Mouse (Mus musculus) limb, embryonic 14.5 days (tissue): ENCODE data around the gene Rbfox1. TPM values are rescaled to one million over a fixed set of nuclear protein-coding genes. Genes with fewer than 3 reads are reported as not detected.

Experiments used
- ATAC-seq: fragments of 200-750 bp; cut with Nextera tagmentation; 2 replicates; pipeline ENCODE4 v1.8.0; 2017; ENCODE audit warnings: low read depth, moderate number of reproducible peaks, moderate TSS enrichment; ENCODE audit not compliant: low FRiP score
- DNase-seq: peaks from one replicate; pipeline ENCODE4 v3.0.0-alpha.2; 2015; ENCODE audit warnings: low spot score
- H3K27ac ChIP-seq: fragments of 300-500 bp; sonication (generic); replicated peaks from 2 replicates; pipeline ENCODE4 v1.5.1; 2014; ENCODE audit warnings: low read depth, mild to moderate bottlenecking, low read length, moderate library complexity, mixed read lengths
- H3K27me3 ChIP-seq: fragments of 300-500 bp; sonication (generic); 2 replicates; pipeline ENCODE4 v1.6.1; 2014; ENCODE audit warnings: low read length, mixed read lengths; ENCODE audit not compliant: control insufficient read depth, insufficient read depth
- H3K36me3 ChIP-seq: fragments of 300-500 bp; sonication (generic); 2 replicates; pipeline ENCODE4 v1.6.1; 2014; ENCODE audit warnings: mild to moderate bottlenecking, low read length, moderate library complexity, mixed read lengths; ENCODE audit not compliant: control insufficient read depth, insufficient read depth
- H3K4me1 ChIP-seq: fragments of 300-500 bp; sonication (generic); 2 replicates; pipeline ENCODE4 v1.6.1; 2014; ENCODE audit warnings: antibody characterized with exemption, low read length, mixed read lengths; ENCODE audit not compliant: control insufficient read depth, insufficient read depth
- H3K4me2 ChIP-seq: fragments of 300-500 bp; sonication (generic); replicated peaks from 2 replicates; pipeline ENCODE4 v1.6.1; 2014; ENCODE audit warnings: low read depth, mild to moderate bottlenecking, low read length, moderate library complexity; ENCODE audit not compliant: severe bottlenecking
- H3K4me3 ChIP-seq: fragments of 300-500 bp; sonication (generic); replicated peaks from 2 replicates; pipeline ENCODE4 v1.5.1; 2014; ENCODE audit warnings: low read length
- H3K9ac ChIP-seq: fragments of 300-500 bp; sonication (generic); 2 replicates; pipeline ENCODE4 v1.6.1; 2014; ENCODE audit warnings: mild to moderate bottlenecking, low read depth, low read length, moderate library complexity; ENCODE audit not compliant: severe bottlenecking
- H3K9me3 ChIP-seq: fragments of 300-500 bp; sonication (generic); 2 replicates; pipeline ENCODE4 v1.6.1; 2016; ENCODE audit warnings: low read length; ENCODE audit not compliant: control insufficient read depth
- POLR2A ChIP-seq: fragments of 200-500 bp; IDR thresholded peaks from 2 replicates; pipeline ENCODE4 v1.8.0; 2012; ENCODE audit warnings: inconsistent platforms, mild to moderate bottlenecking, moderate library complexity, borderline replicate concordance; ENCODE audit not compliant: insufficient read depth, insufficient read length; ENCODE audit errors: extremely low read depth
- WGBS: fragments of 180-500 bp; shearing (Covaris S2); extraction: QIAGEN DNeasy Blood & Tissue Kit; methylation state at CpG from one replicate; pipeline ENCODE4 v1.1.7; 2014; 5-methylcytosine and 5-hydroxymethylcytosine counted together
- polyA plus RNA-seq, 2 experiments: library from polyadenylated mRNA; depleted of rRNA in 1 of 2; stranded (reverse) in 1 of 2; unstranded in 1 of 2; fragments of >200 nt; fragmentation: Nextera tagmentation in 1 of 2; extraction: Ambion mirVana in 1 of 2; gene quantifications; 2 replicates each; pipeline versions ENCODE4 v1.2.1 to v1.2.3; 2012 to 2014

Gene Rbfox1
- polyA plus RNA-seq, 2 experiments, result 3.8 to 6.0 TPM

- Histone ChIP-seq H3K4me2 (no peak overlapping the region), H3K9ac (no peak overlapping the region), H3K36me3 (no peaks in the 10 kb centered on the region), H3K27ac (no peak overlapping the region), H3K4me3 (no peak overlapping the region), H3K4me1 (no peaks in the 10 kb centered on the region), H3K27me3 (no peaks in the 10 kb centered on the region), H3K9me3 (no peaks in the 10 kb centered on the region)
- 70% methylated on average over 8 of the region's 8 CpGs for WGBS
- ATAC-seq (no peak), DNase-seq (no peak)
- TF ChIP-seq POLR2A, result no peak
These were observed 1184.4 kb downstream of the Rbfox1 start for GRCm38 (mm10) chr16:7069599-7069998.

GRCm38 (mm10) chr16:7074786-7075185 lies 1189.6 kb downstream of the Rbfox1 start:
- TF ChIP-seq POLR2A, result no peak
- no peaks in the 10 kb centered on the region for H3K27me3 ChIP-seq
- no peak overlapping the region for H3K4me2 ChIP-seq
- no peaks in the 10 kb centered on the region for H3K36me3 ChIP-seq
- no peak overlapping the region for H3K9ac ChIP-seq
- WGBS, result 81% methylated on average over 4 of the region's 4 CpGs
- ATAC-seq (no peak), DNase-seq (no peak)
- H3K4me1 ChIP-seq, result no peaks in the 10 kb centered on the region
- H3K9me3 ChIP-seq, result no peaks in the 10 kb centered on the region
- no peak overlapping the region for H3K27ac ChIP-seq
- H3K4me3 ChIP-seq, result no peak overlapping the region

DNA sequence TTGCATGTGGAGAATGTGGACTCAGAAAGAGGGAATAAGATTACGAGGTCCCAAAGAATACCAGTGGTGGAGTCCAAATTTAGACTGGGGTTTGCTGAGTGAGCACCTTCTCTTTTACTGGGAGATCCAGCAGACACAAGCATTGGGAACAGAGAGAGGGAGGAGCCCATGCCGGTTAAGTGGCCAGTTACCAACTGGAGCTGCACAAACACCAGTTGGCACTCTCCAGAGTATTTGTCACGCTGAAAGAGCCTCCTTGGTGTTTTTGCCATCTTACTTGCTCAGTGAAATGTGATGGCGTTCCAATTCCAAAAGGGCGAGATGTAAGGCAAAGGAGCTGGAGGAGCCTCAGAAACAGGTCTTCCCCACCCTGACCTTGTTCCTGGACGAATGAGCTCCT lies 1190.6 kb downstream of the Rbfox1 start:
- TF ChIP-seq POLR2A, result no peak
- WGBS, result 82% methylated on average over 6 of the region's 6 CpGs

GRCm38 (mm10) chr16:7076305-7076704 lies 1191.2 kb downstream of the Rbfox1 start:
- no peaks in the 10 kb centered on the region for H3K27me3 ChIP-seq
- H3K4me3 ChIP-seq, result no peak overlapping the region
- H3K9me3 ChIP-seq, result no peaks in the 10 kb centered on the region
- ATAC-seq (no peak), DNase-seq (no peak)
- H3K4me1 ChIP-seq, result peaks cover 1% of the 10 kb centered on the region; the same call in 1 of the 2 replicates
- 95% methylated on average over 1 of the region's 1 CpGs for WGBS
- H3K36me3 ChIP-seq, result no peaks in the 10 kb centered on the region
- H3K9ac ChIP-seq, result no peak overlapping the region
- TF ChIP-seq POLR2A, result no peak
- H3K4me2 ChIP-seq, result no peak overlapping the region
- H3K27ac ChIP-seq, result no peak overlapping the region

More for the DNA sequence above, 1190.6 kb downstream of the Rbfox1 start:
- Histone ChIP-seq H3K4me3 (no peak overlapping the region), H3K27ac (no peak overlapping the region), H3K9me3 (no peaks in the 10 kb centered on the region), H3K9ac (no peak overlapping the region), H3K27me3 (no peaks in the 10 kb centered on the region), H3K4me2 (no peak overlapping the region), H3K4me1 (no peaks in the 10 kb centered on the region), H3K36me3 (no peaks in the 10 kb centered on the region)
- DNase-seq (no peak), ATAC-seq (no peak)

DNA sequence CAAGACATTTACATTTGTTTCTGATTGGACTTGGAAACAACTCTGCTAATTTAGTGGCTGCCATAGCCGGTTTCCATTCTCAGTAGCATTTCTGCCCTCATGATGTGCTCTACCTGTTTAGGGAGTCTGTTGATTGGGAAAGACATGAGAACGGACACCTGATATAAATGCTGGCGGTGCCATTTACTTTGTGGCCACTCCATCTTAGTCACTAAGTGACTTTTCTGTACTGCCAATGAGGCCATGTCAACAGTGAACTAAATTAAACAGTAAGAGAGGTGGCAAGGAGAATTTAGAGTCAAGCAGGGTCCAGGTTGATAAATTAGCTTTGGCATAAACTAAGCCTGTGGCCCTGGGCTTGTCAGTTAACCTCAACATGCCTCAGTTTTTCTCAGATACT lies 1191.6 kb downstream of the Rbfox1 start:
- no peak overlapping the region for H3K4me2 ChIP-seq
- no peaks in the 10 kb centered on the region for H3K27me3 ChIP-seq
- H3K9ac ChIP-seq, result no peak overlapping the region
- no peak overlapping the region for H3K4me3 ChIP-seq
- DNase-seq (no peak), ATAC-seq (no peak)
- H3K27ac ChIP-seq, result no peak overlapping the region
- no peaks in the 10 kb centered on the region for H3K9me3 ChIP-seq
- H3K36me3 ChIP-seq, result no peaks in the 10 kb centered on the region
- H3K4me1 ChIP-seq, result peaks cover 4% of the 10 kb centered on the region; the same call in 1 of the 2 replicates
- 89% methylated on average over 3 of the region's 3 CpGs for WGBS
- TF ChIP-seq POLR2A, result no peak

- no peak overlapping the region for H3K4me3 ChIP-seq
- ATAC-seq (no peak), DNase-seq (no peak)
- H3K27ac ChIP-seq, result no peak overlapping the region
- no peak overlapping the region for H3K4me2 ChIP-seq
- no peaks in the 10 kb centered on the region for H3K36me3 ChIP-seq
- no peak overlapping the region for H3K9ac ChIP-seq
- no peak for TF ChIP-seq POLR2A
- no peaks in the 10 kb centered on the region for H3K9me3 ChIP-seq
- 64% methylated on average over 3 of the region's 3 CpGs for WGBS
- peaks cover 4% of the 10 kb centered on the region; the same call in 1 of the 2 replicates for H3K4me1 ChIP-seq
- no peaks in the 10 kb centered on the region for H3K27me3 ChIP-seq
These were observed 1196.0 kb downstream of the Rbfox1 start for GRCm38 (mm10) chr16:7081074-7081568.
